Mouse (Mus musculus): Measurements from ENCODE around the gene Odf2. TPM values are rescaled to one million over a fixed set of nuclear protein-coding genes. Genes with fewer than 3 reads are reported as not detected.
A peak's percentile ranks its signal among the peaks of the same experiment; 100 is the strongest.

Gene Odf2
- polyA plus RNA-seq (2015; fragmentation: Nextera tagmentation; extraction: Ambion mirVana), result 42.4 and 45.2 TPM in 2 replicates

DNA sequence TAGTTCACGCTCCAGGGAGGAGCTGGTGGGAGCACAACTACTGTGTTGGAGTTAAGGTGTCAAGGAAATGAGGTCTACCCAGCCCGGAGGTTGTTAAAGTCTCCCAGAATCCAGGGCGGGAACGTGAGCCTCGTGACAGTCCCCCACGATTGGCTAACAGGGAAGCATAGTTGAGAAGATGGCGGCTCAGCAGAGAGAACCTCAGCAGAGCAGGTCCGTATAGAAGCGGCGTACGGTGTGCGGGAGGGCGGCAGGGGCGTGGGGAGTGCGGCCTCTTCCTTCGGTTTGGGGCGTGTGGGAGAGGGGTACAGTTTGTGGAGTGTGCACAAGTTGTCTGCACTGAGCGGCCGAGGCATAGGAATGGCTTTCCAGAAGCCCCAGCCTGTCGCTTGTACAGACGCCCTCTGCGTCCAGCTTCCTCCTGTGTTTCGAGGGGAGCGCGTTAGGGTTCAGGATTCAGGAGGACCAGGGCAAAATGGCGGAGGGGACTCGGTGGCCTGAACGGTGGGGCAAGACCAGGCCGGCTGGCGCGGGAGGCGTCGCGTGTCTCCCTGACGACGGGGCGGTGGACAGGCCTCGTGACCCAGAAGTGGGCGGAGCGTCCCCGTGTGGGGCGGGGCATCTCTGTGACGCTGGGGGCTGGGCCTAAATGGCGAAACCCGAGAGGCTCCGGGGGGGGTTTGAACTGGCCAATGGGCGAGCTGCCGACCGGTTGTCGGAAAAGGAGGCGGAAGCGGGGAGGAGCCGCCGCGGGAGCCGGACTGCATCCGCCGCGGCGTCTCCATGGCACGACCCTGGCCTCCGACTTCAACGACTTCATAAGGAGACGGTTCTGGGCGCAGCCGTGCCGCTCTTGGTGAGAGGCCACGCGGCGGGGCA lies at the start of gene Odf2:
Gene Odf2, plus strand, starts transcription at position 156 of the 879 bp plus-strand sequence.
- peak within 1 kb of the TSS; percentile 80 for H3K27ac ChIP-seq
- ATAC-seq (replicated peaks; ENCODE audit: insufficient number of reproducible peaks, insufficient read depth, low FRiP score, low read depth), result peak; percentile 91
- 1% methylated on average over 69 of the region's 70 CpGs for WGBS

DNA sequence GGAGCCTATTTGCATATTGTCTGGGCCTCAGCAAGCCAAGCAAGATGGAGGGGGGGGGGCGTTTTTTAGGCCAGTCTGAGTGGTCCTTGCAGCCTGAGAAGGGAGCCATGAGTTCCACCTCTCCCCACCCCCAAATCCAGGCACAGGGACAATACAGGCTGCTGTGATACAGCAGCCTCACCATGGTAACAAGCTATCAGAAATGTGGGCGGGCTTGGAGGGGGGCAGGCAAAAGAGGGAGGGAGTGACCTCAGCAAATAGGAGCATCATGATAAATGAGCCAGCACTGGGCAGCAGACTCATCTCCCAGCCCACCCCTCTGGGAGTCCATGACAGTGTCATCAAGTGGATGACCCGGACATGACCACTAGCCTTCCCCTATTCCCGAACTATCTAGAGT lies 49.6 kb upstream of the Odf2 start:
- peaks cover 29% of the 10 kb centered on the region for H3K36me3 ChIP-seq
- H3K27ac ChIP-seq, result no peak overlapping the region
- H3K9me3 ChIP-seq (replicated peaks), result no peaks in the 10 kb centered on the region
- WGBS, result 45% methylated on average over 4 of the region's 4 CpGs
- peaks cover 16% of the 10 kb centered on the region for H3K27me3 ChIP-seq
- no peak overlapping the region for H3K4me3 ChIP-seq
- H3K4me2 ChIP-seq, result no peak overlapping the region
- no peak for ATAC-seq (replicated peaks; ENCODE audit: insufficient number of reproducible peaks, insufficient read depth, low FRiP score, low read depth)
- no peaks in the 10 kb centered on the region for H3K4me1 ChIP-seq (replicated peaks)
- H3K9ac ChIP-seq, result no peak overlapping the region

More for the DNA sequence above, at the start of gene Odf2:
- Histone ChIP-seq H3K4me3 (peak within 1 kb of the TSS; percentile 99), H3K27me3 (0 out of 2 replicates have a peak, but pooled peaks cover 6% of the 10 kb centered on the region), H3K36me3 (peaks cover 25% of the 10 kb centered on the region), H3K9ac (peak within 1 kb of the TSS; percentile 85), H3K9me3 (replicated peaks) (no peaks in the 10 kb centered on the region), H3K4me1 (replicated peaks) (peaks cover 11% of the 10 kb centered on the region), H3K4me2 (peak within 1 kb of the TSS; percentile 97)

DNA sequence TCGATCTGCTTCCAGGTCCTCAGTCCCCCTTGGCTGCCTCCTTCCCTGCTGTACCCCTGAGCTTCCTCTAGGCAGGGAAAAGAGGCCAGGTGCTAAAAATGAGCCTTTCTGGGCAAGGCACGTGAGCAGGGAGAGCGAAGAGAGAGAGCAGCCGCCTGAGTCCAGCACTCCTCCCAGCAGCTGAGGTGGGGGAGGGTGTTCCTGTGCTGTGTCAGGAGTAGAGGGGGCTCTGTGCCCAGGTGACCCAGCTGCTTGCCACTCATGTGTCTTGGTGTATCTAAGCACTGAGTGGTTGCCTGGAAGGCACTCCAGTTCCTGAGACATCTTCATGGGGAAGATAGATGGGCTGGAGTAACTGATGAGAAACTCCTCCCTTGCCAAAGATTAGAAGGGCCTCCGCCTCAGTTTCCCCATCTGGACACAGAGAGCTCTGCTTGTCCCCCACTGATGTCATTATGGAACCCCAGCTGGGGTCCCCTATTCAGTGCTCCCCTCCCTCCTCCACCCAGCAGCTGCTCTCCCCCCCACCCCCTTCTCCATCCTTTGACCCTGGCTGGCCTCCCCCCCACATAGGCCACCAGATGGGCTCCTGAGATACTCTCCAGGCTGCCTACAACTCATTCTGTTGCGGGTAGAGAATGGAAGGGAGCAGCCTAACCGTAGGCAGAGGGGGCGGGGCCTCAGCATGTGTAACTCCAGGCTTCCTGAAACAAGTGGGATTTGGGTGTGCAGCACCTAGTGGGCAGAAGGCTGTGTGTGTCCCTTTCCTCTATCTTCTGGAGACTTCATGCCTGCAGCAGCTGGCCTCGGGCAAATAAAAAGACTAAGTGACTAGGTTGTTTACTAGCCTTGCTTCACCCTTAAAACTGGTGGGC lies 45.6 kb upstream of the Odf2 start:
- peaks cover 54% of the 10 kb centered on the region for H3K27me3 ChIP-seq
- H3K4me2 ChIP-seq, result no peak overlapping the region
- 77% methylated on average over 9 of the region's 9 CpGs for WGBS
- ATAC-seq (replicated peaks; ENCODE audit: insufficient number of reproducible peaks, insufficient read depth, low FRiP score, low read depth), result no peak
- H3K27ac ChIP-seq, result no peak overlapping the region
- no peaks in the 10 kb centered on the region for H3K9me3 ChIP-seq (replicated peaks)
- no peak overlapping the region for H3K9ac ChIP-seq
- no peak overlapping the region for H3K4me3 ChIP-seq
- peaks cover 23% of the 10 kb centered on the region for H3K36me3 ChIP-seq
- H3K4me1 ChIP-seq (replicated peaks), result peaks cover 13% of the 10 kb centered on the region

DNA sequence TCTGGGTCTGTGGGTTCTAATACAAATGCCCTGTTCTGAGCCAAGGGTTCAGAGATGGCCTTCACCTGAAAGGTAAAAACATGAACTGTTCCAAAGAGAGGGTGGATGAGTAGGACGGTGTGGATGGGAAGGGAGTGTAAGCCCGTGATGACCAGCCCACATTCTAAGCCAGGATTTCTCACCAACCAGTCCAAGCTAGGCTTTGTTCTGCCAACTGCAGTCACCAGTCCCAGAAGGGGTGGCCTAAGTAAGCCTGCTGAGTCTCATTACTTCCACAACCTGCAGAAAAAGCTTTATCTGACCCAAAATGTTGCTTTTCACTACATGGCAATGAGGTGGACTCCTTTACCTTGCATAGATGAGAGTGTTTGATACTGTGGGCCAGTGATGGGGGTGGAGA lies 44.9 kb upstream of the Odf2 start:
- Histone ChIP-seq H3K9me3 (replicated peaks) (no peaks in the 10 kb centered on the region), H3K27me3 (peaks cover 54% of the 10 kb centered on the region), H3K27ac (no peak overlapping the region), H3K36me3 (peaks cover 23% of the 10 kb centered on the region), H3K4me1 (replicated peaks) (peaks cover 13% of the 10 kb centered on the region), H3K4me2 (no peak overlapping the region), H3K9ac (no peak overlapping the region), H3K4me3 (no peak overlapping the region)
- WGBS, result 90% methylated on average over 2 of the region's 2 CpGs
- ATAC-seq (replicated peaks; ENCODE audit: insufficient number of reproducible peaks, insufficient read depth, low FRiP score, low read depth), result no peak

DNA sequence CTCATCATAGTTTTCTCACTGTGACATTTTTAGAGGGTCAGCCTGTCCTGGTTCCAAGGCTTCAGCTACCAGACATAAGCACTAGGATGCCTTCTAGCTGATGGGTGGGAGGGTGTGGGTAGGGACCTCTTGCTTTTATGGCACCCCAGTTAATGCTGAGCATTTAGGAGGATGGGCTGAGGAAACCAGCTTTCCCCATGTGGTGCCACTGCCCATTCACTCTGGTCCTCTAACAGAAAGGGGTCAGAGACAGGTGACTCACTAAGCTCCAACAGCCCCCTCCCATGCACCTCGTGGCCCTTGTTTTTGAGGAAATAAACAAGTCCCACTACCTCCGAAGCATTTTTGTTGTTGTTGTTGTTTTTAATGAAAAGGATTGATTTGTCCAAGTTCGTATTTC lies 44.4 kb upstream of the Odf2 start:
- Histone ChIP-seq H3K9me3 (replicated peaks) (no peaks in the 10 kb centered on the region), H3K27me3 (peaks cover 54% of the 10 kb centered on the region), H3K4me1 (replicated peaks) (peaks cover 13% of the 10 kb centered on the region), H3K27ac (no peak overlapping the region), H3K4me2 (no peak overlapping the region), H3K36me3 (peaks cover 23% of the 10 kb centered on the region), H3K4me3 (no peak overlapping the region), H3K9ac (no peak overlapping the region)
- WGBS, result 43% methylated on average over 3 of the region's 3 CpGs
- ATAC-seq (replicated peaks; ENCODE audit: insufficient number of reproducible peaks, insufficient read depth, low FRiP score, low read depth), result no peak

DNA sequence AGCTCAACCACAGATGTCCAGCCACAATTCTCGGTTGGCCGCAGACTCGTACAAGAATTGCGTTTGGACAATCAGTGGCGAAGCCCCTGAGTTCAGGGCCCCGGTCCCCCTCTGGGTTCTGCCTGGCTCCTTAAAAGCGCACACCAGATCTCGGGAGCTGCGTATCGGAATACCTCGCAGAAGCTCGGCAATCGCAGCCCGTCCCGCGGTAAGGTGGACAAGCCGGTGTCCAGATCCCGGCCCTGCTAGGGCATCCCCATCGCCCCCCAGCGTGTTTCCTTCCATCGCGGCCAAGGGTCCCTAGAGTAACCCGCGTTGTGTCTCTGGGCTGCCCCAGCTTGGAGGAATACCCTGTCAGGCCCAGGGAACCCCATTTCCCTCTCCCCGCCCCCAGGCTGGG lies 43.4 kb upstream of the Odf2 start:
- peak overlapping the region; percentile 30 for H3K4me3 ChIP-seq
- H3K4me2 ChIP-seq, result peak overlapping the region; percentile 48
- H3K9ac ChIP-seq, result no peak overlapping the region
- ATAC-seq (replicated peaks; ENCODE audit: insufficient number of reproducible peaks, insufficient read depth, low FRiP score, low read depth), result no peak
- WGBS, result 29% methylated on average over 25 of the region's 25 CpGs
- H3K4me1 ChIP-seq (replicated peaks), result peaks cover 13% of the 10 kb centered on the region
- peaks cover 54% of the 10 kb centered on the region for H3K27me3 ChIP-seq
- H3K27ac ChIP-seq, result no peak overlapping the region
- peaks cover 20% of the 10 kb centered on the region for H3K36me3 ChIP-seq
- H3K9me3 ChIP-seq (replicated peaks), result no peaks in the 10 kb centered on the region

DNA sequence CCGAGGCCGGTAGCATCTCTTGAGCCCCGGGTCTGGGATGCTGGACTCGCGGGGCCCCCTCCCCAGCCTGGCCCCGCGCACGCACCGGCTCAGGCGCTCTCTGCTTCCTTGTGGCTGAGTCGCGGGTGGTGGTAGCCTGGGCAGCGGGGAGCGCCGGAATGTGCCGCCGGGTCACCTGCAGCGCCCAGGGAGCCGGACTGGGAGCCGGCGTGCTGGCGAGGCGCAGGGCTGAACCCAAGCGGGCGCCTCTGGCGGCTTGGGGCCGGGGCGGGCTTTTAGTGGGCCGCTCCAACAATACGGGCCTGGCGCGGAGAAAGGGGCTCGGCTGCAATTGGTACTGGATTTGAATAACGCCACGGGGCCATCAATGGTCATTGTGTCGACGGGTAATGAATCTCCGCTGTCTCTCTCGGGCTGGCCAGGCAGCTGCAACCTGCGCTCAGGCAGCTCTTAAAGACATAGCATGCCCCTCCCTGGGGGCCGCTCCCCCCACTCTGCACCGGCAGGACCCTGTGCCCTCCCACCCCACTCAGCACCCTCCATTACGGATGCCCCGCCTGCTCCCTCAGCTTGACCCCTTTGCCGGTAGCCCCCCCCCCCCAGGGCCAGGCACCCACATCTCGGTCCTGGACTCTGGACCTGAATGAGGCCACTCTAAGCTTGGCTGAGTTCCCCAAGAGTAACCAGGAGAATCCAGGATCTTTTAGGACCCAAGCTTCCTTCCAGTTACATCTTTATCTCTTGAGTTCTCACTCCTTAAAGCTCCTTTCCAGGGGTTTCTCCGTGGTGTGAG lies 42.8 kb upstream of the Odf2 start:
- peaks cover 18% of the 10 kb centered on the region for H3K36me3 ChIP-seq
- no peak overlapping the region for H3K9ac ChIP-seq
- ATAC-seq (replicated peaks; ENCODE audit: insufficient number of reproducible peaks, insufficient read depth, low FRiP score, low read depth), result no peak
- H3K27me3 ChIP-seq, result peaks cover 54% of the 10 kb centered on the region
- peak overlapping the region; percentile 48 for H3K4me2 ChIP-seq
- no peak overlapping the region for H3K27ac ChIP-seq
- H3K9me3 ChIP-seq (replicated peaks), result no peaks in the 10 kb centered on the region
- peaks cover 13% of the 10 kb centered on the region for H3K4me1 ChIP-seq (replicated peaks)
- 15% methylated on average over 47 of the region's 47 CpGs for WGBS
- H3K4me3 ChIP-seq, result peak overlapping the region; percentile 30

DNA sequence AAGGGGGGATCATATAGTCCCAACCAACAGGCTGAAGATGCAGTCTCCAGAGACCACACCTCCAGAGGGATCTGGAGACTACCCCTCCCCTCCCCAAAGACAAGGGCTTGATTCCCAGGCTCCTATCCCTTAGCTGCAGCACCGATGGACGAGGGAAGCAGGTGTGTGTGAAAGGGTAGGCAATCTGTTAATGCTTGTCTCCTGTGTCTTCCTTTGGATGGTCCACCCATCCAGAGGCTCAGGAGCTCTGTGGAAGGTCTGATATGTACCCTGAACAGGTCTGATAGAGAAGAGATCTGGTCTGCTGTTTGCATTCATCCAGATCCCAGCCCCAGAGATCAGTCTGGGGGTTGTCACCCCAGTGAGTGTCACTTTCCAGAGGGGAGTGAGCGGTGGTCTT lies 42.1 kb upstream of the Odf2 start:
- H3K4me3 ChIP-seq, result no peak overlapping the region
- H3K27me3 ChIP-seq, result peaks cover 54% of the 10 kb centered on the region
- no peaks in the 10 kb centered on the region for H3K9me3 ChIP-seq (replicated peaks)
- H3K4me1 ChIP-seq (replicated peaks), result peaks cover 13% of the 10 kb centered on the region
- 65% methylated on average over 3 of the region's 3 CpGs for WGBS
- no peak for ATAC-seq (replicated peaks; ENCODE audit: insufficient number of reproducible peaks, insufficient read depth, low FRiP score, low read depth)
- peaks cover 11% of the 10 kb centered on the region for H3K36me3 ChIP-seq
- H3K9ac ChIP-seq, result no peak overlapping the region
- H3K27ac ChIP-seq, result no peak overlapping the region
- H3K4me2 ChIP-seq, result no peak overlapping the region

DNA sequence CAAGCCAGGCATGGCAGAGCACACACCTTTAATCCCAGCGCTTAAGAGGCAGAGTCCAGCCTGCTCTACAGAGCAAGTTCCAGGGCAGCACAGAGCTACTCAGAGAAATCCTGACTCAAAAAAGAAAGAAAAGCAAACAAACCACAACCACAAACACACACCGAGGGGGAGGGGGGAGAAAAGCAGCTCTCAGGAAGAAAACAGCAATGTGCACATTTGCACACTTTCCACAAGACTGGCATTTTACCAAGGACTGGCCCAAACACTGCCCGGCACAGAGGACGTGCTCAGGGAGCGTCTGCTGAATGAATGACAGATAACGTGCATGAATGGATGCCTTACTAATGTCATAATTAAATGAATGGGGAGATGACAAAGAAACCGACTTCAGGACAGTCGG lies 40.0 kb upstream of the Odf2 start:
- H3K4me1 ChIP-seq (replicated peaks), result peaks cover 13% of the 10 kb centered on the region
- no peaks in the 10 kb centered on the region for H3K9me3 ChIP-seq (replicated peaks)
- WGBS, result 50% methylated on average over 8 of the region's 8 CpGs
- H3K9ac ChIP-seq, result no peak overlapping the region
- no peak overlapping the region for H3K4me3 ChIP-seq
- H3K36me3 ChIP-seq, result no peaks in the 10 kb centered on the region
- H3K27me3 ChIP-seq, result peaks cover 42% of the 10 kb centered on the region
- no peak overlapping the region for H3K4me2 ChIP-seq
- no peak overlapping the region for H3K27ac ChIP-seq
- ATAC-seq (replicated peaks; ENCODE audit: insufficient number of reproducible peaks, insufficient read depth, low FRiP score, low read depth), result no peak

DNA sequence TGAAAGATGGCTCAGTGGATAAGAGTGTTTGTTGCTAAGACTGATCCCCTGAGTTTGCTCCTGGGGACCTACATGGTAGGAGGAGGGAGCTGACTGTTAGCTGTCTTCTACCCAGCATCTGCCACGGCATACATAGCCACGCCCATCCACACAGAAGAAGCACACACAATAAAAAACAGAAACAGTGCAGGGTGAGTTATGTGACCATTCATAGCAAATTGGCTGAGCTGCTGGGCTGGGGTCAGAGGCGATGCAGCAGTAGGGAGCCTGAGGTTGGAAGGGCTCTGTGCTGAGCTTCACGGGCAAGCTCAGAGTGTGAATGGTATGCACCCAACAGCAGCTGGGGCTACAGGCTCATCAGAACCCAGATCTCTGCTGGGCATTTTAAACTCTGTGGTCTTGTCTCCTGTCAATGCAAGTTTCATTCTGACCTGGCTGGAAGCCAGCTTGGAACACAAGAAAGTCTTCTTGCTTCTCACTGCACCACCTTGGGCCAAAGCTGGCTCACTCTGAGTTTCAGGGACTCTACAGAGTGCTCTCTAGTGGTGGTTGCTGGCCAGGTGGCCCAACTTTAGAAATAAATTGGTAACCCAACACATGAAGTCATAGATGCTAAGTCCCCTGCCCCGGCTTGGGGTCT lies 39.1 kb upstream of the Odf2 start:
- peaks cover 13% of the 10 kb centered on the region for H3K4me1 ChIP-seq (replicated peaks)
- H3K27me3 ChIP-seq, result peaks cover 35% of the 10 kb centered on the region
- no peaks in the 10 kb centered on the region for H3K9me3 ChIP-seq (replicated peaks)
- no peak overlapping the region for H3K4me2 ChIP-seq
- H3K27ac ChIP-seq, result no peak overlapping the region
- H3K4me3 ChIP-seq, result no peak overlapping the region
- 51% methylated on average over 5 of the region's 5 CpGs for WGBS
- no peak for ATAC-seq (replicated peaks; ENCODE audit: insufficient number of reproducible peaks, insufficient read depth, low FRiP score, low read depth)
- no peak overlapping the region for H3K9ac ChIP-seq
- H3K36me3 ChIP-seq, result no peaks in the 10 kb centered on the region
